Mouse (Mus musculus): ENCODE data around the gene Galnt2. TPM values are rescaled to one million over a fixed set of nuclear protein-coding genes. Genes with fewer than 3 reads are reported as not detected.

The Galnt2 gene
- total and polyA plus RNA-seq, 2 experiments from 2014 or later: 36.5 to 54.9 TPM

DNA sequence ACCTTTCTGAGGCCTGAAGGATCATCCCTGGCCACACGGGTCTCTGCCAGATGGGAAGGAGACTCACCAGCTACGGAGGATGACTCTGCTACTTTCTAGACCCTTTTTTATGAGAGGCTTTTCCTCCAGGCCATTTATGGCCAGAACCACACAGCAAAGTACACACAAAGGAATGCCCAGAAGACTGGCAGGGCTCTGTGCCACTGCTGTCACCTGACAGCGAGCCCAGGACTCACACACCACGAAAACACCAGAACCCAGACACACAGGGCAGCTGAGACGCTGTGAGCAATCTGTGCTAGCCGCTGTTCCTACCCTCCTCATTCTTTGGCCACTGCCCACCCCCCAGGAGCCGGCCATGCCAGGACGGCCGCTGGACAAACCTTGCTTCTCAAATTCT, 144.5 kb downstream of the Galnt2 start:
- no peak overlapping the region for H3K9ac ChIP-seq (replicated peaks; ENCODE audit: low read length)
- H3K27ac ChIP-seq: peak overlapping the region; percentile 54
- 0 out of 2 replicates have a peak, but pooled peaks cover 3% of the 10 kb centered on the region for H3K36me3 ChIP-seq (ENCODE audit: insufficient read depth, low read length)
- H3K4me3 ChIP-seq (ENCODE audit: low read length): no peak overlapping the region
- H3K9me3 ChIP-seq (ENCODE audit: low read length): no peaks in the 10 kb centered on the region
- WGBS: 86% methylated on average over 9 of the region's 9 CpGs
- H3K4me2 ChIP-seq (ENCODE audit: low read depth, low read length): no peak overlapping the region
- DNase-seq (ENCODE audit: low spot score) (no peak), ATAC-seq (no peak)
- no peak for TF ChIP-seq CTCF (IDR thresholded peaks at IDR 0.05; ENCODE audit: low read depth)
- H3K27me3 ChIP-seq (ENCODE audit: insufficient read depth, low read length): no peaks in the 10 kb centered on the region
- no peaks in the 10 kb centered on the region; the same call in 1 of the 2 replicates for H3K4me1 ChIP-seq (ENCODE audit: insufficient read depth, low read length)

DNA sequence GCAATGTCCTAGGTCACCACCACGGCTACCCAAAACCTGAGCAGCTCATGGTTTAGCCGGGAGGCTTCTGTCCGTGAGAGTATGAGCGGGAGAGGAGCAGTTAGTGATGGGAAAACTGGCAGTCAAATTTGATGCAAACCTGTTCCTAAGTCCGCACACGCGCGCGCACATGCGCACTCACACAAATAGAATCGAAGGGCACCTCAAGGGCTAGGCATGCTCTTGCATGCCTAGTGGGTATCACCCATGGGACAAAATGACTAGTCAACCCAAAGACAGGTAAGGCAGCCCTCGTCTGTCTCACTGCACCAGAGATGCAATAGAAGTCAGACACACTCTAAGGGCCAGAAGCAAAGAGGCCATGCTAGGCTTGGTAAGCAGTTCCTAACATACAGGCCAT, 145.2 kb downstream of the Galnt2 start:
- H3K4me1 ChIP-seq (ENCODE audit: insufficient read depth, low read length): no peaks in the 10 kb centered on the region; the same call in 1 of the 2 replicates
- peak overlapping the region; percentile 54; the same call in 1 of the 2 replicates for H3K27ac ChIP-seq
- TF ChIP-seq CTCF (IDR thresholded peaks at IDR 0.05; ENCODE audit: low read depth): no peak
- 94% methylated on average over 12 of the region's 12 CpGs for WGBS
- ATAC-seq (no peak), DNase-seq (ENCODE audit: low spot score) (no peak)
- H3K4me2 ChIP-seq (ENCODE audit: low read depth, low read length): no peak overlapping the region
- H3K27me3 ChIP-seq (ENCODE audit: insufficient read depth, low read length): no peaks in the 10 kb centered on the region
- H3K4me3 ChIP-seq (ENCODE audit: low read length): no peak overlapping the region
- no peaks in the 10 kb centered on the region for H3K9me3 ChIP-seq (ENCODE audit: low read length)
- H3K9ac ChIP-seq (replicated peaks; ENCODE audit: low read length): no peak overlapping the region
- H3K36me3 ChIP-seq (ENCODE audit: insufficient read depth, low read length): 0 out of 2 replicates have a peak, but pooled peaks cover 3% of the 10 kb centered on the region

DNA sequence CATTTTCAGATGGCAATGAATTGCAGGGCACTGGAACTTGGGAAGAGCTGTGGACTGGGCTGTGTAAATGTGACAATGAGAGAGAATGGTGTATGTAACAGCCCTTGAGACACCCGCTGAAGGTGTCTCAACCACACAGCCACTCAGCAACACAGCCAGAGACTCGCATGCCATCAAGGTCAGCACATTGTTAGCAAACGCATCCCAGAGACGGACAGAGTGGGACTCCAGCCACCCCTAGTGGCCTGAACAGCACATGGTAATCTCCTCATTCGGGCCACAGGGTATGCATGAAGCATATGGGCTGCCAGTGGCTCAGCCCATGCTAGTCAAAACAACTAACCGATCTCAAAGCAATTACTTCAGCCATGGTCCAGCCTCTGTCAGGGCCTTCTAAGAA, 148.1 kb downstream of the Galnt2 start:
- Histone ChIP-seq H3K4me3 (ENCODE audit: low read length) (no peak overlapping the region), H3K4me1 (ENCODE audit: insufficient read depth, low read length) (no peaks in the 10 kb centered on the region; the same call in 1 of the 2 replicates), H3K9ac (replicated peaks; ENCODE audit: low read length) (no peak overlapping the region), H3K9me3 (ENCODE audit: low read length) (no peaks in the 10 kb centered on the region), H3K27ac (no peak overlapping the region), H3K36me3 (ENCODE audit: insufficient read depth, low read length) (no peaks in the 10 kb centered on the region; the same call in 1 of the 2 replicates), H3K27me3 (ENCODE audit: insufficient read depth, low read length) (no peaks in the 10 kb centered on the region), H3K4me2 (ENCODE audit: low read depth, low read length) (no peak overlapping the region)
- peak; percentile 45 for TF ChIP-seq CTCF (IDR thresholded peaks at IDR 0.05; ENCODE audit: low read depth)
- 74% methylated on average over 6 of the region's 6 CpGs for WGBS
- DNase-seq (ENCODE audit: low spot score): no peak
- ATAC-seq: no peak

GRCm38 (mm10) chr8:124382235-124382634, 151.0 kb downstream of the Galnt2 start:
- H3K4me3 ChIP-seq (ENCODE audit: low read length): no peak overlapping the region
- no peak overlapping the region for H3K27ac ChIP-seq
- no peaks in the 10 kb centered on the region for H3K9me3 ChIP-seq (ENCODE audit: low read length)
- H3K27me3 ChIP-seq (ENCODE audit: insufficient read depth, low read length): no peaks in the 10 kb centered on the region
- ATAC-seq: peak; percentile 83
- H3K4me2 ChIP-seq (ENCODE audit: low read depth, low read length): no peak overlapping the region
- no peak for TF ChIP-seq CTCF (IDR thresholded peaks at IDR 0.05; ENCODE audit: low read depth)
- WGBS: 42% methylated on average over 10 of the region's 10 CpGs
- no peaks in the 10 kb centered on the region for H3K4me1 ChIP-seq (ENCODE audit: insufficient read depth, low read length)
- no peaks in the 10 kb centered on the region; the same call in 1 of the 2 replicates for H3K36me3 ChIP-seq (ENCODE audit: insufficient read depth, low read length)
- no peak overlapping the region for H3K9ac ChIP-seq (replicated peaks; ENCODE audit: low read length)
- peak; percentile 54 for DNase-seq (ENCODE audit: low spot score)

DNA sequence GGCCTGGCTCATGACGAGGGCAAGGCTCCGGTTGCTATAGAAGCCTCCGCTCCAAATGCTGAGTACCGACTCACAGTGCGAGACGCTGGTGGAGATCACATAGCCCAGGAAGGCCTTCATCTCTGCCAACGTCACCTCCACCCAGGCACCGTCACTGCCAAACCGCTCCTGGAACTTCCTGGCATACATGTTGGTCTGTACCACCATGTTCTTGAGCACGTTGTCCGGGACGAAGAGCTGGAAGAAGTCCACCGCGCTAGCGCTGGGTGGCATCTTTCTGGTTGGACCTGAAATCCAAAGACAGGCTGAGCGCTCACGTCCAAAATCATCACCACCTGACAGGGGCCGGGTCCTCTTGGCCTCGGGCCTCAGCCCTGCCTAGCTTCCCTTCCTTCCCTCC, 153.1 kb downstream of the Galnt2 start:
- H3K4me2 ChIP-seq (ENCODE audit: low read depth, low read length): no peak overlapping the region
- DNase-seq (ENCODE audit: low spot score): no peak
- H3K27me3 ChIP-seq (ENCODE audit: insufficient read depth, low read length): no peaks in the 10 kb centered on the region
- H3K36me3 ChIP-seq (ENCODE audit: insufficient read depth, low read length): no peaks in the 10 kb centered on the region; the same call in 1 of the 2 replicates
- 94% methylated on average over 19 of the region's 19 CpGs for WGBS
- H3K9ac ChIP-seq (replicated peaks; ENCODE audit: low read length): no peak overlapping the region
- no peaks in the 10 kb centered on the region for H3K9me3 ChIP-seq (ENCODE audit: low read length)
- no peak for TF ChIP-seq CTCF (IDR thresholded peaks at IDR 0.05; ENCODE audit: low read depth)
- no peak overlapping the region for H3K27ac ChIP-seq
- H3K4me1 ChIP-seq (ENCODE audit: insufficient read depth, low read length): no peaks in the 10 kb centered on the region
- ATAC-seq: no peak
- H3K4me3 ChIP-seq (ENCODE audit: low read length): no peak overlapping the region

GRCm38 (mm10) chr8:124386225-124386899, 155.2 kb downstream of the Galnt2 start:
- H3K4me1 ChIP-seq (ENCODE audit: insufficient read depth, low read length): no peaks in the 10 kb centered on the region
- H3K9ac ChIP-seq (replicated peaks; ENCODE audit: low read length): no peak overlapping the region
- peak; percentile 63 for DNase-seq (ENCODE audit: low spot score)
- H3K4me3 ChIP-seq (ENCODE audit: low read length): no peak overlapping the region
- H3K27ac ChIP-seq: peak overlapping the region; percentile 11; the same call in 1 of the 2 replicates
- H3K9me3 ChIP-seq (ENCODE audit: low read length): no peaks in the 10 kb centered on the region
- WGBS: 61% methylated on average over 23 of the region's 23 CpGs
- H3K27me3 ChIP-seq (ENCODE audit: insufficient read depth, low read length): no peaks in the 10 kb centered on the region
- H3K36me3 ChIP-seq (ENCODE audit: insufficient read depth, low read length): no peaks in the 10 kb centered on the region; the same call in 1 of the 2 replicates
- no peak overlapping the region for H3K4me2 ChIP-seq (ENCODE audit: low read depth, low read length)
- TF ChIP-seq CTCF (IDR thresholded peaks at IDR 0.05; ENCODE audit: low read depth): no peak
- peak; percentile 45; the same call in 1 of the 2 replicates for ATAC-seq

DNA sequence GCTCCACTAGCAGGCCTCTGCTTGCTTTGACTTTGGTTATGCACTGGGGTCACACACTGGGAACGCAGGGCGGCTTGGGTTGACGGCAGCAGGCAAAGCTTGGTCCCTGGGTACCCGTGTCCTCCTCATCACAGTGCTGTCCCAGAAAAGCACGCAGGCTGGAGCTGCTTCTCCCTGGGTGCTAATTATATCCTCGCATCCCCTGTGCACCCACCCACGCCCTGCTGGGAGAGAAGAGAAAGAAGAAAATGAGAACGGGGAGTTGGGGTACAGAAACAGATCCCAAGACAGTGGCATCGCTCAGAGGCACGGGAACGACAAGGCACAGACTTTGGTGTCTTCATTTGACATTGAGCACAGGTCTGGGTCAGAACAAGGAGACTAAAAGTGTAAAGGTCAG, 158.3 kb downstream of the Galnt2 start:
- TF ChIP-seq CTCF (IDR thresholded peaks at IDR 0.05; ENCODE audit: low read depth): no peak
- no peaks in the 10 kb centered on the region for H3K9me3 ChIP-seq (ENCODE audit: low read length)
- H3K36me3 ChIP-seq (ENCODE audit: insufficient read depth, low read length): no peaks in the 10 kb centered on the region
- H3K9ac ChIP-seq (replicated peaks; ENCODE audit: low read length): no peak overlapping the region
- no peak overlapping the region for H3K4me3 ChIP-seq (ENCODE audit: low read length)
- no peaks in the 10 kb centered on the region for H3K4me1 ChIP-seq (ENCODE audit: insufficient read depth, low read length)
- H3K27ac ChIP-seq: no peak overlapping the region
- no peaks in the 10 kb centered on the region for H3K27me3 ChIP-seq (ENCODE audit: insufficient read depth, low read length)
- DNase-seq (ENCODE audit: low spot score) (no peak), ATAC-seq (no peak)
- H3K4me2 ChIP-seq (ENCODE audit: low read depth, low read length): no peak overlapping the region
- 84% methylated on average over 11 of the region's 11 CpGs for WGBS

Data from hindbrain, postnatal 0 days (tissue).